ENCODE assay signal across 32 mouse cellular contexts in genomic region chr9:62261006-62261405, GRCm38 (mm10). TPM values are rescaled to one million over a fixed set of nuclear protein-coding genes. Genes with fewer than 3 reads are reported as not detected.
A peak's percentile ranks its signal among the peaks of the same experiment; 100 is the strongest.
DNase-seq lines count a peak whose midpoint lies in the region; ATAC-seq and TF ChIP-seq lines count a peak whose summit lies in the region.
"Had no signal": no experiment of that assay in that cellular context is flagged by ENCODE, and none has a peak within 500 bp of the region (broad histone marks: within the 10 kb centered on the region; RNA-seq: fewer than 3 reads in every experiment).

No protein-coding gene starts in this region.

- TF ChIP-seq POLR2A in heart, adult 2 months (IDR thresholded peaks at IDR 0.05; ENCODE audit: insufficient read depth, low read depth, low read length): no peak

- H3K27me3 ChIP-seq in heart, adult 2 months (ENCODE audit: control insufficient read depth, insufficient read depth, low read length): no peaks in the 10 kb centered on the region
- H3K27me3 ChIP-seq: heart, embryonic 13.5 days; hindbrain, embryonic 12.5 days; limb, embryonic 12.5 days; neural tube, embryonic 13.5 days; stomach, embryonic 15.5 days had no signal

- H3K4me1 ChIP-seq in heart, adult 2 months (ENCODE audit: control insufficient read depth, insufficient read depth, low read length): no peaks in the 10 kb centered on the region; the same call in 1 of the 2 replicates

- DNase-seq in frontal cortex, postnatal 36 days (ENCODE audit: low spot score in 2 of 2): no peak
- peak; percentile 24 for DNase-seq in thymus, postnatal 25 days
- DNase-seq in thymus, postnatal 10 days (ENCODE audit: low spot score in 2 of 2): no peak
- no peak for DNase-seq in heart, adult 2 months
- no peak for DNase-seq in retina, postnatal 1 day
- DNase-seq: adrenal gland, postnatal 36 days; cerebellum, adult 11 months; cerebellum, adult 9-11 months; gastrocnemius, adult 2 months; kidney, postnatal 25 days; lung, adult 2 months; lung, postnatal 14 days; midbrain, embryonic 14.5 days; right cerebral cortex, adult 18-20 months had no signal

- TF ChIP-seq CTCF in heart, adult 2 months (IDR thresholded peaks at IDR 0.05): no peak

- no peak overlapping the region for H3K9ac ChIP-seq in heart, adult 2 months (ENCODE audit: low read depth, low read length)
- H3K9ac ChIP-seq: heart, embryonic 13.5 days; hindbrain, embryonic 12.5 days; limb, embryonic 12.5 days; neural tube, embryonic 13.5 days; stomach, embryonic 15.5 days had no signal

- WGBS in heart, adult 2 months: 83% methylated on average over 5 of the region's 5 CpGs

- no peak for TF ChIP-seq EP300 in heart, adult 2 months (IDR thresholded peaks at IDR 0.05; ENCODE audit: insufficient read depth, low read depth, low read length)

- intact Hi-C loops in heart, adult 2 months (cut with DNase I): no loop called here

- no peaks in the 10 kb centered on the region for H3K79me2 ChIP-seq in heart, adult 2 months (replicated peaks; ENCODE audit: control insufficient read depth, insufficient read depth, low read length)

- ATAC-seq in frontal cortex, adult (ENCODE audit: low TSS enrichment): peak; percentile 41; the same call in 1 of the 2 replicates
- peak; percentile 44 for ATAC-seq in megakaryocyte-erythroid progenitor cell, adult 5-6 weeks (replicated peaks; ENCODE audit: low FRiP score, low TSS enrichment, poor library complexity, severe bottlenecking)
- ATAC-seq: intestine, postnatal 0 days had no signal

- H3K27ac ChIP-seq in heart, adult 2 months: no peak overlapping the region
- H3K27ac ChIP-seq: embryonic facial prominence, embryonic 10.5 days; gastrocnemius, adult 2 months; heart, embryonic 13.5 days; hindbrain, embryonic 12.5 days; layer of hippocampus, adult 2 months; limb, embryonic 12.5 days; neural tube, embryonic 13.5 days; stomach, embryonic 15.5 days had no signal

- H3K36me3 ChIP-seq in heart, adult 2 months (ENCODE audit: control insufficient read depth, insufficient read depth, low read length): no peaks in the 10 kb centered on the region
- H3K36me3 ChIP-seq: embryonic facial prominence, embryonic 10.5 days; heart, embryonic 13.5 days; hindbrain, embryonic 12.5 days; limb, embryonic 12.5 days; neural tube, embryonic 13.5 days; stomach, embryonic 15.5 days had no signal

- no peak overlapping the region for H3K4me3 ChIP-seq in heart, adult 2 months
- H3K4me3 ChIP-seq: embryonic facial prominence, embryonic 10.5 days; gastrocnemius, adult 2 months; heart, embryonic 13.5 days; hindbrain, embryonic 12.5 days; layer of hippocampus, adult 2 months; limb, embryonic 12.5 days; neural tube, embryonic 13.5 days; stomach, embryonic 15.5 days had no signal

RNA-seq across cellular contexts. Expression of gene Spesp1, which starts 21.0 kb away (rescaled TPM):
- total RNA-seq in megakaryocyte-erythroid progenitor cell, adult 5-6 weeks (2014; fragmentation: Nextera tagmentation): not detected in 2 replicates
- not detected in 2 replicates for total RNA-seq in megakaryocyte-erythroid progenitor cell, adult 5-6 weeks (2017)
- total RNA-seq in heart, adult 2 months (2021): not detected
- 0.06 and 0.09 TPM in 2 replicates for polyA plus RNA-seq in heart, adult 2 months (2012; rRNA removed)
- total RNA-seq: adrenal gland, adult 18-20 months; adrenal gland, postnatal 36 days; gastrocnemius, adult 2 months; gastrocnemius, postnatal 4 days; heart, postnatal 25 days; left cerebral cortex, postnatal 10 days had no signal
- polyA plus RNA-seq: cortical plate, adult 2 months; embryonic facial prominence, embryonic 10.5 days; heart, embryonic 13.5 days; hindbrain, embryonic 12.5 days; intestine, postnatal 0 days; kidney, embryonic 14.5 days; limb, embryonic 12.5 days; liver, embryonic 11.5 days; lung, adult 2 months; midbrain, embryonic 14.5 days; neural tube, embryonic 13.5 days; small intestine, adult 2 months; stomach, embryonic 15.5 days had no signal
